Mouse (Mus musculus) small intestine, adult 2 months (tissue): Measurements from ENCODE around the gene Dmpk.

Experiments used
- CTCF ChIP-seq: fragments of 200-500 bp; IDR thresholded peaks from 2 replicates; pipeline ENCODE4 v1.5.1; 2012; ENCODE audit warnings: low read depth, mild to moderate bottlenecking, control low read depth, inconsistent platforms, low read length, moderate library complexity, mixed read lengths; ENCODE audit not compliant: insufficient replicate concordance, insufficient read length; ENCODE audit errors: extremely low read depth
- POLR2A ChIP-seq: fragments of 200-500 bp; IDR thresholded peaks from 2 replicates; pipeline ENCODE4 v1.6.1; 2012; ENCODE audit warnings: low read depth, mild to moderate bottlenecking, control low read depth, inconsistent platforms, low read length, moderate library complexity

- TF ChIP-seq CTCF: no peak
- no peak for TF ChIP-seq POLR2A
Observed at GRCm38 (mm10) chr7:19044616-19045015, 39.0 kb upstream of the Dmpk start.
